Mouse (Mus musculus) lung, adult 2 months (tissue): ENCODE measurements around the gene Dmpk. TPM values are rescaled to one million over a fixed set of nuclear protein-coding genes. Genes with fewer than 3 reads are reported as not detected.
A peak's percentile ranks its signal among the peaks of the same experiment; 100 is the strongest.

Source experiments
- DNase-seq: peaks from one replicate; pipeline ENCODE4 v3.0.0; 2022
- H3K4me1 ChIP-seq: fragments of 200-500 bp; 2 replicates; pipeline ENCODE4 v1.6.1; 2011; ENCODE audit warnings: low read length; ENCODE audit not compliant: control insufficient read depth, insufficient read depth
- H3K4me3 ChIP-seq: fragments of 200-500 bp; replicated peaks from 2 replicates; pipeline ENCODE3; 2011; ENCODE audit warnings: low read depth, mild to moderate bottlenecking, control low read depth, low read length; ENCODE audit errors: extremely low read depth
- CTCF ChIP-seq: fragments of 200-500 bp; IDR thresholded peaks from 2 replicates; pipeline ENCODE4 v1.5.1; 2011; ENCODE audit warnings: mild to moderate bottlenecking, low read length, control low read depth; ENCODE audit not compliant: insufficient read depth
- POLR2A ChIP-seq: fragments of 200-500 bp; IDR thresholded peaks from 2 replicates; pipeline ENCODE4 v1.6.1; 2011; ENCODE audit warnings: low read depth, mild to moderate bottlenecking, control low read depth, low read length, borderline replicate concordance; ENCODE audit errors: extremely low read depth
- WGBS: fragments of 180-500 bp; shearing (Covaris S2); methylation state at CpG from one replicate; pipeline ENCODE4 v1.1.7; 2018; 5-methylcytosine and 5-hydroxymethylcytosine counted together
- polyA plus RNA-seq: library from polyadenylated mRNA; depleted of rRNA; stranded (reverse); fragments of >200 nt; gene quantifications from 2 replicates; pipeline ENCODE4 v1.2.3, GENCODE M21; 2012

The Dmpk gene
- polyA plus RNA-seq, 1 experiment, result 259 TPM

DNA sequence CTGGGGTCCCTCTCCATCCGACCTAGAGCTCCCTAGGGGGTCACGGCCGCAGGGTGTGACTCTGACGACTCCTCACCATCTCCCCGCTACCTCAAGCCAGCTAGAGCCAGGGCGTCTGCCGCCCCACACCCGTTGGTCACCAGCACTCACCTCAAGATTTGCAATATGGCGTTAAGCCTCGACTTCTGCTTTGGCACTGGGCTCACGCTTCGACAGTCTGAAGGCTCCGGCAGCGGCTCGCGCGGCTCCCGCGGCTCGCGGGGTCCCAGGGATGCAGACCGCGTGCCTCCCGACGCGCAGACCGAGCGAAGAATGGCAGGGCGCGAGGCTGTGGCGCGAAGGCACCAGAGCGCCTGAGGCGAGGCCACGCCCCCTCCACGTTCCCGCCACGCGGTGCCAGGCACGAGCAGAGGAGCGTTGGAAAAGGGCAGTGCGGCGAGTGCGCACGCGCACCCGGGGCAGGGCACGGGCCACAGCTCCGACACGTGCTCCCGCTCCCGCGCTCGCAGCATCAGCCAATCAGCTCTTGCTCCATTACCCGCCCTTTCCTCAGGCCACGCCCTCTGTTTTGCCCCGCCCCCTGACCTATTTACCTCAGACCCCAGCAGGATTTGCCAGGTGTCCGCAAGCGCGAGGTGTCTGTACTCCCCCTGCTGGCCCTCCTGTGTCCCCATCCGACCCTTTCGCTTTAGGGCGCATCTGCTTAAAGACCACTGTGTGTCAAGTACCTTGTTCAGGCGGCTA, 34.6 kb downstream of the Dmpk start, which contains the start of gene Gm4969:
TSS of gene Gm4969 (minus strand) at position 341 of the 744 bp plus-strand sequence.
- peaks cover 10% of the 10 kb centered on the region for H3K4me1 ChIP-seq
- DNase-seq, result peak; percentile 34
- no peak for TF ChIP-seq POLR2A
- TF ChIP-seq CTCF, result no peak
- H3K4me3 ChIP-seq, result no peak within 1 kb of the TSS
- WGBS, result 27% methylated on average over 64 of the region's 64 CpGs

DNA sequence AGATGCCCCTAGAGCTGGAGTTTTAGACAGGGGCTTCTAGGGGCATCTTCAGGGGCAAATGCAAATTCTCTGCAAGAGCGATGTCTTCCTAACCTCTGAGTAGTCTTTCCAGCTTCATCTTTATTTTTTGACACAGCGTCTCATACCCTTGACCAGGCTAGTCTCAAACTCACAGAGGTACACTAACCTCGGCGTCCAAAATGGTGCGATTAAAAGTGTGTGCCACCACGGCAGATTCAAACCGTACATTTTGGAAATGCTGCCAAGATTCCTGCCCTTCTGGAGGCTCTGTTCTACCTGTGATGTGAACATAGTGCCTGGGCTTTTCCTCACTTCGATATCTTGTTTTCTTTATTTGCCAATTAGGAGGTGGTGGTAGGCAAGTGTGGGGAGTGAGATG, 35.4 kb downstream of the Dmpk start:
- WGBS, result 91% methylated on average over 8 of the region's 8 CpGs
- TF ChIP-seq CTCF (no peak), POLR2A (no peak)
- DNase-seq, result no peak

DNA sequence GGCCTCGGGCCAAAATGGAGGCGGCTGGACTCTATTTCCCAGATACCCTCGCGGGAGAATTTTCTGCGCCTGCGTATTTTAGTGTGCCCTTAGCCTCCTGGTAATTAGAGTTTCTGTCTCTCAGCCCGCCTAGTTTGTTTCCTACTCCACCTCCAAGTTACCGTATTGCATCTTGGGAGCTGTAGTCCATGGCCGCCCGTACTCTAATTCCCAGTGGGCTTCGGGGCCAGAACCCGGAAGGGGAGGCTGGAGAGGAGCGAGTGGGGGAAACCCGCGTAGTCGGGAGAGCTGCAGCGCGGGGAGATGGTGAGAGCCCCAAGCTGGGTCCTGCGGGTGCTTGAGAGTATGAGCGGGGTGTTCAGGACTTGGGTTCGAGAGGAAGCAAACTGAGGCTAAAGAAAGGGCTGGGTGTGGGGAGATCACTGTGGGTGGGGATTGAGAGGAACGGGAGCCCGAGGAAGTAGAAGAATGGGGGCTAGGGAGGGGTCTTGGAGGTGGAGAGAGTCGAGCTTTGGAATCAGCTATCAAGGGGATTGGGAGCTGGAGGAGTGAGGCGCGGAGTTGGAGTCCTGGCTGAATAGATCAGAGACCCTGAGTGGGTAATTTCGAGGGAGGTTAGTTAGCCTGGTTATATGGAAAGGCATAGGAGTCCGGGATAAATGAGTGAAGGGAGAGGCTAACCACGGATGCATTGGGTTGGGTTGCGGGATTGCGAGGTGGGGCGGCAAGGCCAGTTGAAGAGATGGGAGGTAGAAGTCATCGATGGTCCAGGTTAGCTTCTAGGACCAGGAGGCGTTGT, 36.2 kb downstream of the Dmpk start, which contains the start of gene Fbxo46:
TSS of gene Fbxo46 (plus strand) at position 229 of the 799 bp plus-strand sequence.
- 1% methylated on average over 34 of the region's 34 CpGs for WGBS
- TF ChIP-seq CTCF (no peak), POLR2A (peak; percentile 95)
- DNase-seq, result peak; percentile 90
- Histone ChIP-seq H3K4me3 (peak within 1 kb of the TSS; percentile 92), H3K4me1 (peaks cover 10% of the 10 kb centered on the region)

More for the DNA sequence above, 35.4 kb downstream of the Dmpk start:
- Histone ChIP-seq H3K4me1 (peaks cover 10% of the 10 kb centered on the region), H3K4me3 (no peak overlapping the region)

DNA sequence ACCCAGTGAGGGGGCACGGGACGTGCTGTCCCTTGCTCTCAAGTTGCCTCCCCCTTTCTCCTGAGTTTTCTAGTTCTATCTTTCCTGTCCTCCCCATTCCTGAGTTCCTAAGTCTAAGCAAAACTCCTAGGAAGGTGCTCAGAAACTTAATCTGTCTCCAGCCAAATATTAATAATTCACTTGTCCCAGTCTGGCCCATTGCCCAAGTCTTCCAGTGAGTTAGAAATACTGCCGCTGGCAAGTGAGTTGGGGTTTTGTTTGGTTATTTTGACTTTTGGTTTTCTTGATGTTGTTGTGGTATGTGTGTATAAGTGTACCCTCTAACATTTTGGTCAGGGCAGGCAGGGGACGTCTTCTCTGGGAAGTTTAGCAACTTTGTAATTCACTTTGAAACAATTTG, 38.0 kb downstream of the Dmpk start:
- Histone ChIP-seq H3K4me1 (peaks cover 10% of the 10 kb centered on the region), H3K4me3 (no peak overlapping the region)
- TF ChIP-seq POLR2A (no peak), CTCF (no peak)
- 74% methylated on average over 4 of the region's 4 CpGs for WGBS
- DNase-seq, result no peak

DNA sequence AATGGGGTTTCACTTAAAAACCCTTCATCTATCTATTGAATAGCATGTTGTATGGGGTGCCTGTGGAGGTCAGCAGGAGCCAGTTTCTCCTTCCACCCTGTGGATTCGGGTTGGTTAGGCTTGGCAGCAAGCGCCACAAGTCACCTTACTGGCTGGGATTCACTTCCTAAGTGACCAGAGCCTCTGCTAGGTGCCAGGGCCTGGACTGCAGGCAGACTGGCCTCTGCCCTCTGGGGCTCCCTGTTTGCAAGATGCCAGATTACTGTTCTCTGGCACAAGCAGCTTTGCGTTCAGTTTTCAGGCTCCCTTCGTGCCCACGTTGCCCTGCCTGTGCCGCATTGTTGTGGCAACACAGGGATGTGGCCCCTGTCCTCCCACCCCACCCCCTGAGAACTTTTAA, 41.1 kb downstream of the Dmpk start:
- H3K4me1 ChIP-seq, result peaks cover 5% of the 10 kb centered on the region; the same call in 1 of the 2 replicates
- no peak overlapping the region for H3K4me3 ChIP-seq
- no peak for DNase-seq
- TF ChIP-seq CTCF, result no peak
- no peak for TF ChIP-seq POLR2A
- 77% methylated on average over 6 of the region's 6 CpGs for WGBS

DNA sequence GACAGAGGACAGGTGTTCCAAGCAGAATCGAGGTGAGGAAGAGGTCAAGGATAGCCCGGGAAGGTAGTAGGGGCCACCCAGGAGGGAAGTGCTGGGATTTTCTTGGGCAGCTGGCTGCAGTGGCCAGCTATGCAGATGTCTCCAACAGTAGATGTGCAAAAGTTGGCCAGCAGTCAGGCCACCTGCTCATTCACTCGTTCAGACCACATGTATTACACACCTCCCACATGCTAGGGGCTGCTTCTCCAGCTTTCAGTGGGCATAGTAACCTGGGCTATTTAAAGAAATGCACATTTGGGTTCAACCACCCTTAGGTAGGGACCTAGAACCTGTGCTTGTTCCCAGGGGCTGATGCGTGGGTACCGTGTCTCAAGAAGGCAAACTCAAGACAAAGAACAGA, 44.1 kb downstream of the Dmpk start:
- TF ChIP-seq CTCF (no peak), POLR2A (no peak)
- 83% methylated on average over 5 of the region's 5 CpGs for WGBS
- no peak for DNase-seq
- Histone ChIP-seq H3K4me3 (no peak overlapping the region), H3K4me1 (peaks cover 6% of the 10 kb centered on the region; the same call in 1 of the 2 replicates)

DNA sequence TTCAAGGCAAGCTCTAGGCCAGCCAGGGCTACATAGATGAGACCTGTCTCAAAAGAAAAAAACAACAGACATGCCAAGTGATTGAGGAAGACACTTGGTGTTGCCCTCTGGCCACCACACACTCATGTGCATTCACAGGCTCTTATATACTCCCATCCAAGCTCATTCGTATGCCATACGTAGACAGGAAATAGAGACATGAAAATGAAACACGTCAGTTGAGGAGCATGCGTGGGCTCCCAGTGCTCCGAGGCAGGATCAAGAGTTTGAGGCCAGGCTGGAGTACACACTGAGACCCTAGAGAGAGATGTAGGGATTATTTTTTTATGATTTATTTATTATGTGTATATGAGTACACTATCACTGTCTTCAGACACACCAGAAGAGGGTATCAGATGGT, 45.7 kb downstream of the Dmpk start:
- TF ChIP-seq POLR2A (no peak), CTCF (no peak)
- WGBS, result 77% methylated on average over 5 of the region's 5 CpGs
- no peak for DNase-seq
- Histone ChIP-seq H3K4me3 (no peak overlapping the region), H3K4me1 (peaks cover 6% of the 10 kb centered on the region; the same call in 1 of the 2 replicates)

DNA sequence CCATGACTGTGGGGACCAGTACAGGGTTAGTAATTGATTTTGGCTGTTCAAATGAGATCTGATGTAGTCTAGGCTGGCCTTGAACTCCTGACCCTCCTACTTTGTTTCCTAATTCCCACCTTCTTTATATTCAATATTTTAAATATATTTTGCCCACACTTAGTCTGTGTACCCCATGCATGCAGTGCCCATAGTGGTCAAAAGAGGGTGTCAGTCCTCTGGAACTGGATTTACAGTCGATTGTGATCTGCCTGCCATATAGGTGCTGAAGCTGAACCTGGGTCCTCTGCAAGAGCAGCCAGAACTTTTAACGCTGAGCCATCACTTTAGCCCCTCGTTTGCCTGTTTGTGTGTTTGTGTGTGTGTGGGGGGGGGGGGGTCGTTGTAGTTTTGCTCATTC, 47.0 kb downstream of the Dmpk start:
- no peak for TF ChIP-seq CTCF
- TF ChIP-seq POLR2A, result no peak
- no peak overlapping the region for H3K4me3 ChIP-seq
- no peak for DNase-seq
- 19% methylated on average over 4 of the region's 4 CpGs for WGBS
- peaks cover 6% of the 10 kb centered on the region; the same call in 1 of the 2 replicates for H3K4me1 ChIP-seq

DNA sequence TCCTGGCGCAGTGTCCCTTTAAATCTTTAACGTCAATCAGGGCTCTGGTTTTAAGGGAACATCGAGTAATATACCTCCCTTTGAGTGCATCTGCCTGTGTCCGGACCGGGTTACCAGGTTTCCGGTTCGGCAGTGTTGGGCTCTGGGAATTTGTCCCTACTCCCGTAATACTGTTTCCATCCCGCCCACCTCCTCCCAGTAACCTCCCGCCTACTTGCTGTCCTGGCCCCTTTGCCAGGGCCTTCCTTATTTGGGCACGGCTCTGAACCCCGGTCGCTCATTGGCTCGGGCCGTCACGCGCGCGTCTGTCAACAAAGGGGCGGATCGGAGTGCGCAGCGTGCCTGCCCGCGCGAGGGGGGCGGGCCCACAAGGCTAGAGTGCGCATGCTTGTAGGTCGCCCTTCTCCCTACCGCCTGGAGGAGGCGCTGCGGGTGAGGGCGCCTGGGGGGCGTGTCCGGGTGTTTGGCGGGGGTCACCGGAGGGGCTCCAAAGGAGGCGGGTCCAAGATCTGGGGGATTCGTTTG, 47.7 kb downstream of the Dmpk start:
- WGBS, result under 1% methylated on average over 39 of the region's 39 CpGs
- H3K4me1 ChIP-seq, result peaks cover 6% of the 10 kb centered on the region; the same call in 1 of the 2 replicates
- TF ChIP-seq CTCF (peak; percentile 32; the same call in 1 of the 2 replicates), POLR2A (no peak)
- H3K4me3 ChIP-seq, result peak overlapping the region; percentile 8
- DNase-seq, result peak; percentile 93
